Mouse (Mus musculus) splenic B cell, adult 2 months (primary cell): ENCODE results near the gene Mrpl12.
"Not testable (repeated sequence)": the region's sequence is repeated elsewhere in the genome, so short reads cannot be mapped to it uniquely, and the experiment has no call there.

ENCODE experiments used
- DNase-seq: peaks from one replicate; pipeline ENCODE4 v3.0.0-alpha.2; 2011; ENCODE audit warnings: low read depth, low spot score
- H3K27me3 ChIP-seq: 2 replicates; pipeline ENCODE4 v1.6.1; 2012; ENCODE audit warnings: mild to moderate bottlenecking, low read length, moderate library complexity, mixed read lengths; ENCODE audit not compliant: control insufficient read depth, poor library complexity, insufficient read depth, severe bottlenecking
- H3K36me3 ChIP-seq: 2 replicates; pipeline ENCODE4 v1.6.1; 2012; ENCODE audit warnings: mild to moderate bottlenecking, low read length, moderate library complexity, mixed read lengths; ENCODE audit not compliant: control insufficient read depth, poor library complexity, insufficient read depth, severe bottlenecking

Mrpl12 gene

DNA sequence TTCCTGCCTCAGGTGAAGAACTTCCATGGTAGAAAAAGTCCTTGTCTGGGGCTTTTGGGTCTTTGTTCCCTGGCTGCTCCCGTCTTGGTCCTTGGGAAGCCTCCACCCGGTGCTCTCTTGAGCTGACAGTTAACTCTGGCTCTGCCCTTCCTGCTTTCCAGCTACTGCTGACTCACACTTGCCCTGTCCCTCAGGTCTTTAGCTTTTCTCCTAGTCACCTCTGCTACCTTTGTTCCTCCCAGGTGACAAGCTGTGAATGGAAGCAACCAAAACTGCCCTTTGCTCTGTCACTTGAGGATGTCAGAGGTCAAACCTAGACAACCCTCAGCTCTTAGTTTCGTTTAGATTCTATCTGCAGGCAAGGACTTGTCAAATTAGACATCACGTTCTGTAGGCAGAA is 25.5 kb downstream of the Mrpl12 start:
- H3K36me3 ChIP-seq: no peaks in the 10 kb centered on the region
- H3K27me3 ChIP-seq: no peaks in the 10 kb centered on the region
- no peak for DNase-seq

DNA sequence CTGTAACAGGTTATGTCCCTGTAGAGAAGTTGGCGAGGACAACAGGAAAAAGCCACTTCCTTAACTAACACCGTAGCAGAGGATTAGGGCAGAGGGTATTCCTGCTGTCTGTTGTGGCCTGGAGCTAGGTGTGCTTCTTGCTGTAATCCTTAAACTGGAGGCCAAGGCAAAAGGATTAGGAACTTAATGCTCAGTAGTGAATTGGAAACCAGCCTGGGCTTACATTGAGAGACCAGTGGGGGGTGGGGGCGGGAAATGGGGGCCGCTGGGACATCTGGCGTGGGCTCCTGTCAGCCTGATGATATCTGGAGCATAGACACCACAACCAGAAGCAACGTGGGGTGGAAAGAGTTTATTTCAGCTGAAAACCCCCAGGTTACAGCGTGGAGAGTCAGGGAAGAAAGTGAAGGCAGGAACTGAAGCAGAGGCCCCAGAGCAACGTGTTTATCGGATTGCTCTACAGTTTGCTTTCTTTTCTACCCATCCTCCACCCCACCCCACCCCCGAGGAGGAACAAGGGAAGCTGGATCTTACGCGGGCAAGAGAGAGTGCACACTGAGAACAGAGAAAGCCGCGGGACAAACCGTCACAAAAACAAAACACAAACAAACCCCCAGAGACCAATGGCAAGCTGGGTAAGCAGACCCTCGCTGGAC is 26.1 kb downstream of the Mrpl12 start:
- Histone ChIP-seq H3K27me3 (no peaks in the 10 kb centered on the region), H3K36me3 (no peaks in the 10 kb centered on the region)
- DNase-seq: peak; percentile 41

DNA sequence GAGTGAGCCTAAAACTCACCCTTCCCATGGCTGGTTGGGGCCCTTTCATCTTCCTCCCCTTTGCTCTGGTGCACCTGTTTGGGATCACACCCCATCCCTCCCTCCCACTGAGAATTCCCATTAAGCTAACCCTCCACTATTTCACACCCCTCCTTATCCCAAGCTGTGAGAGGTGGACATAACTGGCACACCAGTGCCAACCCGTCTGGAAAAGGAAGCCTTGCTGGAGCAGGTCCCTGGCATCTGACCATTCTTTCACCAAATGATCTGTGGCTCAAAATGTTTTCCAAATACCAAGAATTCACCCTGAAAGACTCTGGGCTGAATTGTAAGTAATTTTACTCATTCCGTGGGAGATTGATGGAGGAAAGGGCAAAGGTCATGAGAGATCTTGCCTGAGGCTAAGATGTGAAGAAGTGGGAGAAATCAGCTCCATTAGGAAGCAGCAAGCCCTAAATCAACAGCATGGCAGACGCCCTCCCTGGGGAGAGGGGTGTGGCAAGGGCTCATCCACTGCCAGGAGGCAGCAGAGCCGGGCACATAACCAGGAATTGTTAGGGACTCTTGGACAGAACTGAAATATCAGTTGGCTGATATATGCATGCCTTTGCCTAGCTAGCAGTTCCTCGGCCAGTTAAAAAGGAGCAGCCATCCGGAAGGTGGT is 28.5 kb downstream of the Mrpl12 start:
- DNase-seq: no peak
- H3K36me3 ChIP-seq: no peaks in the 10 kb centered on the region
- no peaks in the 10 kb centered on the region for H3K27me3 ChIP-seq

DNA sequence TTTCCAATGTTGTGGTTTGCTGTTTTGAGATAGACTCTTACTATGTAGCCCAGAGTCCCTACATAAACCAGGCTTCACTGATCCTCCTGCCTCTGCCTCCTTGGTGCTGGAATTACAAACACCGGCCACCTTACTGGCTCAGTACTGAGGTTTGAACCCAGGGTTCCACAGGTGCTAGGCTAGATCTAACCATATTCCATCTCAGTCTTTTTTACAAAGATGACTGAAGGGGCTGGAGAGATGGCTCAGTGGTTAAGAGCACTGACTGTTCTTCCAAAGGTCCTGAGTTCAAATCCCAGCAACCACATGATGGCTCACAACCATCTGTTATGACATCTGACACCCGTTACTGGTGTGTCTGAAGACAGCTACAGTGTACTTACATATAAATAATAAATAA is 29.8 kb downstream of the Mrpl12 start:
- not testable (repeated sequence) for H3K27me3 ChIP-seq

DNA sequence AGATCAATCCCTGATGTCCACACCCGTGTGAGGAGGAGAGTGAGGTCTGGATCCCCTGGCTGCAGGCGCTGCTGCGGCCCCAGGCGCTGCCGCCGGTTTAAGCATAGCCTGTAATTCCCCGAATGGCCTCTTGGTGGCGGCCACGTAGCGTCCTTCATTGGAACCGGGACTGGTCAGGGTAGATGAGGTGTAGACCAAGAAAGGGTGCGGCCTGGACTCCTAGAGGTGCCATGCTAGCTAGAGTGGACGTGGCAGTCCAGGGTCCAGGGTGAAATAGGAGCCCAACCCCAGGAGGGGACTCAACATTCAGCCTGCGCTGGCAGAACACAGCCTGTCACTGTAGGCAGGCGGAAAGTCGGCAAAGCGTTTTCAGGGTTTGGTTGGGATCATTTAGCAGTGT is 31.2 kb downstream of the Mrpl12 start:
- Histone ChIP-seq H3K27me3 (no peaks in the 10 kb centered on the region), H3K36me3 (no peaks in the 10 kb centered on the region)
- DNase-seq: peak; percentile 87

More for the DNA sequence above, 29.8 kb downstream of the Mrpl12 start:
- H3K36me3 ChIP-seq, DNase-seq: not testable (repeated sequence)

DNA sequence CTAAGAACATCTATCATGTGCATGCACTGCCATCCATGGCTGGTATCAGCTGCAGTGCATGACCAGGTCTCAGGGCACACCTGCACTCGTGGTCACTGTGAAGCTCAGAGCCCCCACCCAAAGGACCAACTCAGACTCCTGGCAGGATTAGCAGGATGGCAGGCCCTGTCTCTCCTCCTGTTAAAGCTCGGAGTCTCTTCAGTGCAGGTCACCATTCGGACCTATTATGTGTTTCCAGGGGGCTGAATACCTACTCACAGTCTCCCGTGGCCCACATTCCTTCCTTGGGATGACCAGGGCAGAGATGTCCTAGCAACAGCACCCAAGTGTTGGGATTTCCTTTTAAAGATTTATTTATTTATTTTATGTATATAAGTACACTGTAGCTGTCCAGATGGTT is 32.7 kb downstream of the Mrpl12 start:
- no peaks in the 10 kb centered on the region for H3K36me3 ChIP-seq
- no peak for DNase-seq

DNA sequence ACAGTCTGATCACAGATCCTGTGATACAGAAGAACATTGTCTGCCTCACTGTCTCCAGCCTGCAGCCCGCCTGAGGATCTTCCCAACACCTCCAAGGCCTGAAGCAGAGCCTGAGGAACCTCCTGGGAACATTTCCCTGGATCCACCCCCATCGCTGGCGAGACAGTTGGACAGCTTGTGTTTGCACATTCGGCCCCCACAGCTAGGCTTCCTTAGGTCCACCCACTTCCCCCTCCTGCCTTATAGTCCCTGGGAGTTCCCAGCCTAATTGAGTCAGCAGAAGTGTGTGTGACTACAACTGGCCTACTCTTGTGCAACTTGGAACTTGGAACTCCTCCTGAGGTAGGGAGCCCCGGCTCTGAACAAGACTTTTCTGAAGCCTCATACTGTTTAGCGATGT is 33.6 kb downstream of the Mrpl12 start:
- Histone ChIP-seq H3K36me3 (no peaks in the 10 kb centered on the region), H3K27me3 (no peaks in the 10 kb centered on the region)
- no peak for DNase-seq

More for the DNA sequence above, 32.7 kb downstream of the Mrpl12 start:
- no peaks in the 10 kb centered on the region for H3K27me3 ChIP-seq

DNA sequence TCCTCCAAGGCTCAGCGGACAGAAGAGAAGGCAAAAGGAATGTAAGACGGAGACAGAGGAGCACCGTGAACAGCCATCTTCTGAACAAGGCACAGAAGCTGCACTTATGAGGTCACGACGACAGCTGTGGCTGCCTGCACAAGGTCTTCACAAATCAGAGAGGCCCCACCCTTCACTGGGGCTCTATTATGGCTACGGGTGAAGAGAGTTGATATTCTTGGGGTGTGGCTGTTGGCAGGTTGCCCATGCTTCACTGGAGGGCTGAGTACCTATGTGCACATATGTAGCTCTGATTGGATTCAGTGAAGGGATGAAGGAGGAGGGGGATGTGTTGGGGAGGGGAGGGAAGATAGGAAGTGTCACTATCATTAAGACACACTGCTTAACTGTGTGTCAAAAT is 34.1 kb downstream of the Mrpl12 start:
- no peak for DNase-seq
- Histone ChIP-seq H3K27me3 (no peaks in the 10 kb centered on the region), H3K36me3 (no peaks in the 10 kb centered on the region)

DNA sequence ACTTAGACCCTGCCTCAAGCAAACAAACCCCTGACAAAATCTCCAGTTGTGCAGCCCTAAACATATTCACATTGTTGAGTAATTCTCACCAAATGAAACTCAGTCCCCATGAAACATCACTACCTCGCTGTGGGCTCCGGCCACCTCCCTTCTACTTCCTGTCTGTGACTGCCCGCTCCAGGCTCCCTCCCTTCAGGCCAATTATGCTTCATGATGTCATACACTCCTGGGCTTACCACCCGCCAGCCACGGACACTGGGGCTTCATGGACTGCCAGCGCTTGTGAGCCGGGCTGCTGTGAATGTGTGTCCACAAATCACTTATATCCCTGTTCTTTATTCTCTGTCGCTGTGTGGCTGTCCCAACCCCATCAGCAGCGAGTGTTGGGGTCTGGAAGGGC is 35.3 kb downstream of the Mrpl12 start:
- DNase-seq: no peak
- no peaks in the 10 kb centered on the region for H3K36me3 ChIP-seq
- no peaks in the 10 kb centered on the region for H3K27me3 ChIP-seq

DNA sequence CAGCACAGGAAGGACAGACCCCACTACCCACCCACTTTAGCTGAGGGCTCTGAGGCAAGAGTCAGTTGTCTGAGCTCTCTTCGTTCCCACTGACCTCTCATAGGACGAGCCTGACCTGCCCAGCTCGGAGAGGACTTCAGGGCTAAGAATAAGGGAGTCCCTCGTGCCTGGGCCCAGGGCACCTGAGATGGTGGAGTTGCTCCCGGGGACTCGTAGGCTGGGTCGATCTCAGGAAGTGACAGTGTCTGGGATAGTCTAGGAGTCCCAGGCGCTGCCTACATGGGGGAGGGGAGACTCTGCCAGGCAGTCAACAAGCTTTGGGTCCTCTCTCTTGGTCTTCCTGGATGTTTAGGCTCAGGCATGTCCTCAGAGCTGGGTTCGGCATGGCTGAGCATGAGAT is 36.1 kb downstream of the Mrpl12 start:
- H3K36me3 ChIP-seq: no peaks in the 10 kb centered on the region
- DNase-seq: no peak
- H3K27me3 ChIP-seq: no peaks in the 10 kb centered on the region

DNA sequence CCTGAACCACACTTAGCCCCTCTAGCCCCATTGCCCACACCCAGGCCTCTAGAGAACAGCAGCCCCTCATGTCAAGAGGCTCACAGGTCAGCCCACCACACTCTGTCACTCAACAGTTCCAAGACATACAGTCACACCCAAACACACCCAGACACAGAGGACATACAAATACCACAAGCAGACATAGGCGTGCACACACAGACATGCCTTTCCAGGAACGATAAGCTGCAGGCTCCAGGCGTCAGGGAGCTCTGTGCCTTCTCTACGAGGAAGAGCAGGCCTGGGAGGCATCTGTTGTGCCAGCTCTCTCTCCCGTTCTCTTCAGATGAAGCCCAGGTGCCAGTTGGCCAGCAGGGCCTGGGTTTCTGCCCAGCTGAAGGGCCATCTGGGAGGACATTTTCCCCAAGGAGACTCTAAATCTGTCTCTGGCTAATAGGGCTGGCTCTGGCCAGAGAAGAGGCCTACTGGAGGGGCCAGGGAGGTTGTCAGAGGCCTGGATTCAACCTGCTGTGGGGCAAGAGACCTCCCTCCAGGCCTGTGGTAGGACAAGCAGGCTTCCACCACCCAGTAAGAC is 36.6 kb downstream of the Mrpl12 start:
- DNase-seq: no peak
- Histone ChIP-seq H3K36me3 (no peaks in the 10 kb centered on the region), H3K27me3 (no peaks in the 10 kb centered on the region)

DNA sequence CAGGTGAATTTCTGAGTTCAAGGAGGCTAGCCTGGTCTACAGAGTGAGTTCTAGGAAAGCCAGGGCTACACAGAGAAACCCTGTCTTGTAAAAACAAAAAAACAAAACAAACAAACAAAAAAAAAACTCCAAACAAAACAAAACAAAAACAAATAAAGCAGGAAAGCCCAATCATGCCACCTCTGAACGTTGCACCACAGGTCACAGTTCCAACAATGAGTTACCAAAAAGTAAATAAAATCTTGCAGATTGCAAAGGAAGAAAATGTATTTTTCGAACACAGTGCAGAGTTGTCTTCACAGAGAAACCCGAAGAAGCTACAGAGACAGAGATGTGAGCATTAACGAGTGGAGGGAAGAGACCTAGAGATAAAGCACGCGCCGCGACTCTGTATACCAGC is 38.2 kb downstream of the Mrpl12 start:
- no peak for DNase-seq
- H3K36me3 ChIP-seq: no peaks in the 10 kb centered on the region
- no peaks in the 10 kb centered on the region for H3K27me3 ChIP-seq

DNA sequence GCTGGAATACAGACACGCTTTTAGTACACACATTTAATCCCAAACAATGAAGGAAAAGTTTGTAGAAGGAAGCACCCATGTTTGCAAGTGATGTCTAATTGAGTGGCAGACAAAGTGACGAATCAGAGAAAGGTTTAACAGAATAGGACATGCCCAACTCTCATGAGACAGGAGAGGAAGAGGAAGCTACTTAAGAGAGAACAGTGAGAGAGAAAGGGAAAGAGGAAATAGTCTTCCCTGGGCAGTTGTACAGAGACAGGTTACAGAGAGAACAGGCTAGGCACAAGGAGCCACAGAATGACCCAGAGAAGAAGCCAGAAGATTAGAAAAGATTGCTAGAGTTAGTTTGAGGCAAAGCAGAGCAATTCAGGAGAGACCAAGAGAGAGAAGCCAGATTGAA is 41.5 kb downstream of the Mrpl12 start:
- Histone ChIP-seq H3K36me3 (no peaks in the 10 kb centered on the region), H3K27me3 (no peaks in the 10 kb centered on the region)
- DNase-seq: peak; percentile 77

DNA sequence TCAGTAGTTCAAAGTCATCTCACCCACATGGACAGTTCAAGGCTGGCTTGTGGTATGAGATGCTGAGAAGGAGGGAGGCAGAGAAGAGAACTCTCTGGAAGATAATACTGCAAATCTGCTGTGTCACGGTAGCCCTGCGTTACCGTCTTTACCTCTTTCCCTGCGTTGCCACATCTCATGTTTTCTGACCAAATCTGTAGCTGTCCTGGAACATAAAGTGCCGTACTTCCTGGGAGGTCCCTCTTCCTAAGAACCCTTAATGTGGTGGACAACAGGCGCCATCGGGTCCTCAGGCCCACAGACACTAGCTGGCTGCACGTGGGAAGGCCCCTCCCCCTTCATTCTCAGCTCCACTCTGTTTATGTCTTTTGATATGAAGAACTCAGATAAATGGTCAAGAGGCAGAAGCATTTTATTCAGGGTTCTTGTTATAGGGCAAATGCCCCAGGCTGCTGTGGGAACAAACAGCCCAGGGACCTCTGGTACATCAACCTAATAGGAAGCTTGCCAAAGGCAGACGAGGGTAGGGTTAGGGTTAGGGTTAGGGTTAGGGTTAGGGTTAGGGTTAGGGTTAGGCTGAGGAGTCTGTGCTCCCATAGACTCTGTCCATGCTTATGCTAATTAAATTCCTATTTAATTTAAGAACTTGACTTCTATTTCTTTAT is 43.4 kb downstream of the Mrpl12 start:
- Histone ChIP-seq H3K36me3 (no peaks in the 10 kb centered on the region), H3K27me3 (no peaks in the 10 kb centered on the region)
- no peak for DNase-seq

DNA sequence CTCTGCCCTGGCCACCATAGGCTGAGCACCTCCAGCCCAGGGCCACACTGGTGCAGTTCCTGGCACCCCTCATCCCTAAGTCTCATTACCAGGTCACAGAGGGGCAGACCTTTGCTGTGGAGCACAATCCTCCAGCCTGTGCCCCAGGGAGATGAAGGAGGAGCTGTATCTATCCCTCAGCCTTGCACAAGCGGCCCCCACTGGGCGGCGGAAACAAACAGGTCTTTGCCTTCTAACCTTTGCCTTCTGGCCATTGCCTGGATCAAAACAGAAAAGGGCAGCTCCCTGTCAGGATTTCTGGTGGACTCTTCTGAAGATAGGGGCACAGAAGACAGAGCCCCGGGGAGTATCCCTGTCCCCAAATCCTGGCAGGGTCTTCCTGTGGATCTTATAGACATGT is 44.5 kb downstream of the Mrpl12 start:
- H3K36me3 ChIP-seq: no peaks in the 10 kb centered on the region
- H3K27me3 ChIP-seq: no peaks in the 10 kb centered on the region
- no peak for DNase-seq
